Mouse (Mus musculus) MEL (cell line): ENCODE results near the gene Lman1l. TPM values are rescaled to one million over a fixed set of nuclear protein-coding genes. Genes with fewer than 3 reads are reported as not detected.

Experiments used
- DNase-seq: peaks from one replicate; pipeline ENCODE4 v3.0.0; 2011; ENCODE audit warnings: low read depth, low spot score
- H3K27ac ChIP-seq: 2 replicates; pipeline ENCODE4 v1.5.1; 2012; ENCODE audit warnings: low read depth, mild to moderate bottlenecking, control low read depth, low read length, moderate library complexity; ENCODE audit not compliant: control insufficient read depth
- H3K27me3 ChIP-seq, 2 experiments: fragments of 150-350 bp in 1 of 2; sonication (generic) in 1 of 2; 2 replicates each; pipeline ENCODE4 v1.6.1; 2012; ENCODE audit warnings: low read length in 2 of 2, mild to moderate bottlenecking in 2 of 2, improper control_type of control experiment in 1 of 2, moderate library complexity in 1 of 2; ENCODE audit not compliant: insufficient read depth in 2 of 2, control insufficient read depth in 1 of 2
- H3K36me3 ChIP-seq, 2 experiments: 2 replicates each; pipeline ENCODE4 v1.6.1; 2012 to 2014; ENCODE audit warnings: low read length in 2 of 2, improper control_type of control experiment in 1 of 2, inconsistent platforms in 1 of 2, mild to moderate bottlenecking in 1 of 2; ENCODE audit not compliant: insufficient read depth in 2 of 2, control insufficient read depth in 1 of 2
- H3K4me1 ChIP-seq, 2 experiments: fragments of 150-350 bp in 1 of 2; sonication (generic) in 1 of 2; 2 replicates each; pipeline ENCODE4 v1.6.1; 2012; ENCODE audit warnings: low read length in 2 of 2, improper control_type of control experiment in 1 of 2, mild to moderate bottlenecking in 1 of 2; ENCODE audit not compliant: insufficient read depth in 2 of 2, control insufficient read depth in 1 of 2
- H3K4me3 ChIP-seq, 2 experiments: fragments of 150-350 bp in 1 of 2; sonication (generic) in 1 of 2; 2 replicates each; pipeline ENCODE4 v1.5.1; 2012; ENCODE audit warnings: low read depth in 2 of 2, low read length in 2 of 2, mild to moderate bottlenecking in 2 of 2, moderate library complexity in 2 of 2, control low read depth in 1 of 2, improper control_type of control experiment in 1 of 2; ENCODE audit not compliant: control insufficient read depth in 1 of 2, insufficient read depth in 1 of 2
- H3K79me2 ChIP-seq: 2 replicates; pipeline ENCODE4 v1.6.1; 2012; ENCODE audit warnings: mild to moderate bottlenecking, low read length, moderate library complexity; ENCODE audit not compliant: control insufficient read depth, poor library complexity, insufficient read depth
- H3K9ac ChIP-seq: 2 replicates; pipeline ENCODE4 v1.6.1; 2012; ENCODE audit warnings: low read depth, mild to moderate bottlenecking, control low read depth, low read length, moderate library complexity; ENCODE audit not compliant: control insufficient read depth, poor library complexity, severe bottlenecking
- H3K9me3 ChIP-seq: fragments of 150-350 bp; sonication (generic); replicated peaks from 2 replicates; pipeline ENCODE4 v1.6.1; 2012; ENCODE audit warnings: mild to moderate bottlenecking, low read length, improper control_type of control experiment, moderate library complexity; ENCODE audit not compliant: insufficient read depth
- BHLHE40 ChIP-seq: IDR thresholded peaks from 2 replicates; pipeline ENCODE4 v1.6.1; 2012; ENCODE audit warnings: low read depth, mild to moderate bottlenecking, inconsistent platforms, low read length, improper control_type of control experiment, borderline replicate concordance
- CHD1 ChIP-seq: IDR thresholded peaks from 2 replicates; pipeline ENCODE4 v1.6.1; 2012; ENCODE audit warnings: low read depth, mild to moderate bottlenecking, inconsistent platforms, low read length, improper control_type of control experiment
- CHD2 ChIP-seq: IDR thresholded peaks from 2 replicates; pipeline ENCODE4 v1.6.1; 2011; ENCODE audit warnings: low read length, improper control_type of control experiment
- CTCF ChIP-seq, 3 experiments: IDR thresholded peaks in 2 of 3; conservative IDR thresholded peaks in 1 of 3; 2 replicates each; pipeline ENCODE4 v1.5.1; 2011 to 2012; ENCODE audit warnings: low read length in 3 of 3, low read depth in 2 of 3, mild to moderate bottlenecking in 2 of 3, improper control_type of control experiment in 1 of 3, inconsistent platforms in 1 of 3, mixed read lengths in 1 of 3, moderate library complexity in 1 of 3; ENCODE audit not compliant: control insufficient read depth in 1 of 3, insufficient read depth in 1 of 3, poor library complexity in 1 of 3, severe bottlenecking in 1 of 3
- E2F4 ChIP-seq: IDR thresholded peaks from 2 replicates; pipeline ENCODE4 v1.6.1; 2011; ENCODE audit warnings: low read depth, low read length, improper control_type of control experiment, borderline replicate concordance
- ELF1 ChIP-seq: IDR thresholded peaks from 2 replicates; pipeline ENCODE4 v1.6.1; 2014; ENCODE audit warnings: low read depth, mild to moderate bottlenecking, inconsistent platforms, low read length, improper control_type of control experiment, moderate library complexity
- EP300 ChIP-seq, 2 experiments: IDR thresholded peaks; 2 replicates each; pipeline ENCODE4 v1.6.1; 2011; ENCODE audit warnings: improper control_type of control experiment in 2 of 2, low read length in 2 of 2, low read depth in 1 of 2, mild to moderate bottlenecking in 1 of 2
- ETS1 ChIP-seq: IDR thresholded peaks from 2 replicates; pipeline ENCODE4 v1.6.1; 2012; ENCODE audit warnings: low read depth, mild to moderate bottlenecking, inconsistent platforms, low read length, improper control_type of control experiment, moderate library complexity
- GABPA ChIP-seq: IDR thresholded peaks from 2 replicates; pipeline ENCODE4 v1.6.1; 2012; ENCODE audit warnings: low read depth, mild to moderate bottlenecking, inconsistent platforms, low read length, improper control_type of control experiment, moderate library complexity
- GATA1 ChIP-seq: IDR thresholded peaks from 2 replicates; pipeline ENCODE4 v1.6.1; 2011; ENCODE audit warnings: low read depth, low read length, improper control_type of control experiment
- HCFC1 ChIP-seq: IDR thresholded peaks from 2 replicates; pipeline ENCODE4 v1.6.1; 2012; ENCODE audit warnings: low read depth, mild to moderate bottlenecking, inconsistent platforms, low read length, improper control_type of control experiment, moderate library complexity
- JUND ChIP-seq: IDR thresholded peaks from 2 replicates; pipeline ENCODE4 v1.6.1; 2011; ENCODE audit warnings: low read depth, mild to moderate bottlenecking, improper control_type of control experiment, low read length
- KAT2A ChIP-seq: conservative IDR thresholded peaks from 2 replicates; pipeline ENCODE4 v1.6.1; 2012; ENCODE audit warnings: low read depth, low read length, improper control_type of control experiment, inconsistent platforms
- MAZ ChIP-seq: IDR thresholded peaks from 2 replicates; pipeline ENCODE4 v1.6.1; 2012; ENCODE audit warnings: low read depth, mild to moderate bottlenecking, inconsistent platforms, low read length, improper control_type of control experiment
- MEF2A ChIP-seq: IDR thresholded peaks from 2 replicates; pipeline ENCODE4 v1.6.1; 2014; ENCODE audit warnings: low read depth, mild to moderate bottlenecking, inconsistent platforms, low read length, improper control_type of control experiment; ENCODE audit not compliant: poor library complexity, insufficient replicate concordance, severe bottlenecking; ENCODE audit errors: extremely low read depth
- MYC ChIP-seq: IDR thresholded peaks from 2 replicates; pipeline ENCODE4 v1.6.1; 2011; ENCODE audit warnings: low read depth, mild to moderate bottlenecking, low read length, improper control_type of control experiment, moderate library complexity
- POLR2AphosphoS2 ChIP-seq: IDR thresholded peaks from 2 replicates; pipeline ENCODE4 v1.6.1; 2011; ENCODE audit warnings: low read length, improper control_type of control experiment
- POLR2AphosphoS5 ChIP-seq: IDR thresholded peaks from 2 replicates; pipeline ENCODE4 v1.6.1; 2012; ENCODE audit warnings: low read depth, borderline replicate concordance, mild to moderate bottlenecking, inconsistent platforms, low read length, moderate library complexity, mixed read lengths
- RAD21 ChIP-seq: IDR thresholded peaks from 2 replicates; pipeline ENCODE4 v1.6.1; 2011; ENCODE audit warnings: mild to moderate bottlenecking, low read depth, low read length, improper control_type of control experiment
- RCOR1 ChIP-seq: IDR thresholded peaks from 2 replicates; pipeline ENCODE4 v1.6.1; 2012; ENCODE audit warnings: low read depth, mild to moderate bottlenecking, inconsistent platforms, low read length, improper control_type of control experiment
- SIN3A ChIP-seq: IDR thresholded peaks from 2 replicates; pipeline ENCODE4 v1.6.1; 2012; ENCODE audit warnings: low read length, improper control_type of control experiment, inconsistent platforms
- SMC3 ChIP-seq: IDR thresholded peaks from 2 replicates; pipeline ENCODE4 v1.6.1; 2011; ENCODE audit warnings: low read depth, low read length, improper control_type of control experiment
- TAL1 ChIP-seq: IDR thresholded peaks from 2 replicates; pipeline ENCODE4 v1.6.1; 2012; ENCODE audit warnings: mild to moderate bottlenecking, inconsistent platforms, low read length, moderate library complexity, mixed read lengths
- TCF12 ChIP-seq: IDR thresholded peaks from 2 replicates; pipeline ENCODE4 v1.6.1; 2014; ENCODE audit warnings: low read depth, mild to moderate bottlenecking, inconsistent platforms, low read length, improper control_type of control experiment, moderate library complexity
- UBTF ChIP-seq: IDR thresholded peaks from 2 replicates; pipeline ENCODE4 v1.6.1; 2012; ENCODE audit warnings: low read depth, mild to moderate bottlenecking, inconsistent platforms, low read length, improper control_type of control experiment, moderate library complexity, borderline replicate concordance; ENCODE audit not compliant: insufficient read depth
- USF1 ChIP-seq: IDR thresholded peaks from 2 replicates; pipeline ENCODE4 v1.6.1; 2014; ENCODE audit warnings: low read depth, mild to moderate bottlenecking, inconsistent platforms, low read length, improper control_type of control experiment, moderate library complexity
- USF2 ChIP-seq, 2 experiments: IDR thresholded peaks; 2 replicates each; pipeline ENCODE4 v1.6.1; 2011 to 2012; ENCODE audit warnings: improper control_type of control experiment in 2 of 2, low read length in 2 of 2, borderline replicate concordance in 1 of 2, inconsistent platforms in 1 of 2, low read depth in 1 of 2, mild to moderate bottlenecking in 1 of 2; ENCODE audit not compliant: insufficient read depth in 1 of 2
- ZC3H11A ChIP-seq: IDR thresholded peaks from 2 replicates; pipeline ENCODE4 v1.6.1; 2012; ENCODE audit warnings: low read depth, mild to moderate bottlenecking, inconsistent platforms, low read length, improper control_type of control experiment
- ZKSCAN1 ChIP-seq: IDR thresholded peaks from 2 replicates; pipeline ENCODE4 v1.6.1; 2012; ENCODE audit warnings: low read depth, mild to moderate bottlenecking, inconsistent platforms, low read length, improper control_type of control experiment, moderate library complexity
- ZMIZ1 ChIP-seq: IDR thresholded peaks from 2 replicates; pipeline ENCODE4 v1.6.1; 2012; ENCODE audit warnings: low read depth, mild to moderate bottlenecking, inconsistent platforms, low read length, improper control_type of control experiment, moderate library complexity
- ZNF384 ChIP-seq: IDR thresholded peaks from 2 replicates; pipeline ENCODE4 v1.6.1; 2012; ENCODE audit warnings: low read depth, mild to moderate bottlenecking, inconsistent platforms, low read length, improper control_type of control experiment
- polyA plus RNA-seq, 2 experiments: library from polyadenylated mRNA; stranded (reverse) in 1 of 2; unstranded in 1 of 2; fragments of >175 nt in 1 of 2; fragments of >200 nt in 1 of 2; gene quantifications; 2 replicates each; pipeline versions ENCODE4 v1.2.1 to v1.2.4; 2012; ENCODE audit warnings: low replicate concordance in 2 of 2, low read depth in 1 of 2; ENCODE audit not compliant: insufficient read length in 2 of 2, insufficient read depth in 1 of 2, missing spikeins in 1 of 2
- total RNA-seq: library from RNA; depleted of rRNA; stranded (reverse); fragments of 300-350 nt; gene quantifications from 2 replicates; pipeline ENCODE4 v1.2.3, GENCODE M21; 2012

The Lman1l gene
- total and polyA plus RNA-seq, 3 experiments: 0.08 to 0.11 TPM; not detected in 1

GRCm38 (mm10) chr9:57577144-57577849, 43.3 kb downstream of the Lman1l start:
- no peaks in the 10 kb centered on the region for H3K9me3 ChIP-seq
- no peak overlapping the region for H3K9ac ChIP-seq
- H3K4me3 ChIP-seq: no peak overlapping the region
- DNase-seq: no peak
- no peaks in the 10 kb centered on the region for H3K27me3 ChIP-seq
- H3K27ac ChIP-seq: no peak overlapping the region
- TF ChIP-seq ELF1 (no peak), CHD2 (no peak), USF2 (IDR thresholded peaks at IDR 0.05; ENCODE audit: borderline replicate concordance in 1 of 2, insufficient read depth in 1 of 2, low read depth in 1 of 2, low read length in 2 of 2) (no peak), E2F4 (no peak), RAD21 (no peak), MYC (no peak), ETS1 (no peak), RCOR1 (no peak), GATA1 (no peak), USF1 (no peak), BHLHE40 (no peak), POLR2AphosphoS5 (no peak), SMC3 (no peak), GABPA (no peak), HCFC1 (no peak), MAZ (no peak)
- TF ChIP-seq, all 39 proteins: peak for 0
- Histone ChIP-seq H3K36me3 (peaks cover 2% of the 10 kb centered on the region in 2 experiments; a peak in 1 of 4 replicates), H3K79me2 (no peaks in the 10 kb centered on the region), H3K4me1 (0 out of 4 replicates have a peak, but pooled peaks cover 0 to 3% of the 10 kb centered on the region in 2 experiments)

GRCm38 (mm10) chr9:57575577-57575976, 45.0 kb downstream of the Lman1l start:
- Histone ChIP-seq H3K79me2 (0 out of 2 replicates have a peak, but pooled peaks cover 1% of the 10 kb centered on the region), H3K9ac (no peak overlapping the region), H3K4me1 (0 out of 4 replicates have a peak, but pooled peaks cover 0 to 3% of the 10 kb centered on the region in 2 experiments), H3K36me3 (peaks cover 2% of the 10 kb centered on the region in 2 experiments; a peak in 1 of 4 replicates), H3K27me3 (no peaks in the 10 kb centered on the region), H3K4me3 (no peak overlapping the region), H3K9me3 (no peaks in the 10 kb centered on the region), H3K27ac (no peak overlapping the region)
- DNase-seq: no peak
- TF ChIP-seq HCFC1 (no peak), UBTF (no peak), CTCF (IDR thresholded peaks at IDR 0.05 in 2 of 3, conservative IDR thresholded peaks at IDR 0.05 in 1 of 3; ENCODE audit: control insufficient read depth in 1 of 3, insufficient read depth in 1 of 3, low read depth in 2 of 3, low read length in 3 of 3, poor library complexity in 1 of 3, severe bottlenecking in 1 of 3) (no peak), ZNF384 (no peak), TCF12 (no peak), SIN3A (no peak), CHD1 (no peak), POLR2AphosphoS2 (no peak), JUND (no peak), RCOR1 (no peak), ZMIZ1 (no peak), EP300 (IDR thresholded peaks at IDR 0.05; ENCODE audit: low read depth in 1 of 2, low read length in 2 of 2) (no peak), MEF2A (no peak), ETS1 (no peak), KAT2A (no peak), ZKSCAN1 (no peak), TAL1 (no peak), ZC3H11A (no peak)
